Mouse (Mus musculus) kidney, postnatal 0 days (tissue): ENCODE data around the gene Bdh2. TPM values are rescaled to one million over a fixed set of nuclear protein-coding genes. Genes with fewer than 3 reads are reported as not detected.

ENCODE experiments used
- ATAC-seq: fragments of 200-750 bp; cut with Nextera tagmentation; replicated peaks from 2 replicates; pipeline ENCODE4 v1.8.0; 2017; ENCODE audit warnings: low read depth, moderate number of reproducible peaks, moderate TSS enrichment, moderate library complexity; ENCODE audit not compliant: low FRiP score
- DNase-seq: peaks from one replicate; pipeline ENCODE4 v3.0.0-alpha.2; 2016; ENCODE audit warnings: low spot score
- H3K27ac ChIP-seq: fragments of 300-500 bp; sonication (generic); 2 replicates; pipeline ENCODE4 v1.5.1; 2014; ENCODE audit warnings: mild to moderate bottlenecking
- H3K27me3 ChIP-seq: fragments of 300-500 bp; sonication (generic); 2 replicates; pipeline ENCODE4 v1.6.1; 2014; ENCODE audit warnings: low read length, mixed read lengths; ENCODE audit not compliant: insufficient read depth
- H3K36me3 ChIP-seq: fragments of 300-500 bp; sonication (generic); 2 replicates; pipeline ENCODE4 v1.6.1; 2014; ENCODE audit warnings: low read length, mixed read lengths; ENCODE audit not compliant: insufficient read depth
- H3K4me1 ChIP-seq: fragments of 300-500 bp; sonication (generic); replicated peaks from 2 replicates; pipeline ENCODE4 v1.6.1; 2014; ENCODE audit warnings: antibody characterized with exemption, low read length, mixed read lengths; ENCODE audit not compliant: insufficient read depth
- H3K4me2 ChIP-seq: fragments of 300-500 bp; sonication (generic); 2 replicates; pipeline ENCODE4 v1.6.1; 2014; ENCODE audit warnings: mild to moderate bottlenecking, low read length, moderate library complexity, mixed read lengths
- H3K4me3 ChIP-seq: fragments of 300-500 bp; sonication (generic); replicated peaks from 2 replicates; pipeline ENCODE4 v1.5.1; 2014; ENCODE audit warnings: low read depth, low read length
- H3K9ac ChIP-seq: fragments of 300-500 bp; sonication (generic); 2 replicates; pipeline ENCODE4 v1.6.1; 2014; ENCODE audit warnings: low read depth, low read length
- H3K9me3 ChIP-seq: fragments of 300-500 bp; sonication (generic); replicated peaks from 2 replicates; pipeline ENCODE4 v1.6.1; 2016; ENCODE audit warnings: low read length, inconsistent platforms, mixed read lengths
- CTCF ChIP-seq: IDR thresholded peaks from 2 replicates; pipeline ENCODE4 v1.5.1; 2016; ENCODE audit warnings: antibody characterized with exemption, low read depth, mild to moderate bottlenecking, moderate library complexity
- WGBS: fragments of 180-500 bp; shearing (Covaris S2); extraction: QIAGEN DNeasy Blood & Tissue Kit; methylation state at CpG from one replicate; pipeline ENCODE4 v1.1.7; 2014; 5-methylcytosine and 5-hydroxymethylcytosine counted together
- polyA plus RNA-seq: library from polyadenylated mRNA; unstranded; fragments of >200 nt; fragmentation: Nextera tagmentation; extraction: Ambion mirVana; gene quantifications from 2 replicates; pipeline ENCODE4 v1.2.1, GENCODE M21; 2015

The Bdh2 gene
- polyA plus RNA-seq, 1 experiment from 2014 or later = 103 TPM

GRCm38 (mm10) chr3:135349022-135349421, 68.0 kb downstream of the Bdh2 start:
- no peaks in the 10 kb centered on the region for H3K27me3 ChIP-seq
- no peak overlapping the region for H3K27ac ChIP-seq
- no peak for TF ChIP-seq CTCF
- no peaks in the 10 kb centered on the region for H3K4me1 ChIP-seq
- ATAC-seq (no peak), DNase-seq (no peak)
- no peak overlapping the region for H3K4me3 ChIP-seq
- no peaks in the 10 kb centered on the region for H3K9me3 ChIP-seq
- no peak overlapping the region for H3K4me2 ChIP-seq
- no peak overlapping the region for H3K9ac ChIP-seq
- H3K36me3 ChIP-seq = no peaks in the 10 kb centered on the region

GRCm38 (mm10) chr3:135351857-135352256, 70.8 kb downstream of the Bdh2 start:
- H3K27me3 ChIP-seq = no peaks in the 10 kb centered on the region
- no peak overlapping the region for H3K4me3 ChIP-seq
- 88% methylated on average over 3 of the region's 3 CpGs for WGBS
- DNase-seq (no peak), ATAC-seq (no peak)
- no peaks in the 10 kb centered on the region for H3K9me3 ChIP-seq
- H3K9ac ChIP-seq = no peak overlapping the region
- no peak overlapping the region for H3K4me2 ChIP-seq
- no peak for TF ChIP-seq CTCF
- no peaks in the 10 kb centered on the region for H3K4me1 ChIP-seq
- H3K27ac ChIP-seq = no peak overlapping the region
- H3K36me3 ChIP-seq = no peaks in the 10 kb centered on the region

Other genes with a start within 250 kb of the Bdh2 start
- 13.2 and 13.3 TPM in 2 replicates for gene Cenpe, start 68.7 kb upstream of the Bdh2 start, polyA plus RNA-seq
- gene Slc9b2, start 26.5 kb downstream of the Bdh2 start, polyA plus RNA-seq = 3.1 and 3.7 TPM in 2 replicates
- gene Slc9b1, start 66.8 kb downstream of the Bdh2 start, polyA plus RNA-seq = 0.25 and 0.32 TPM in 2 replicates
- gene Cisd2, start 142.7 kb downstream of the Bdh2 start, polyA plus RNA-seq = 57.8 and 65.2 TPM in 2 replicates
- 509 and 531 TPM in 2 replicates for gene Ube2d3, start 156.9 kb downstream of the Bdh2 start, polyA plus RNA-seq
- gene Manba, start 204.4 kb downstream of the Bdh2 start, polyA plus RNA-seq = 37.8 and 41.8 TPM in 2 replicates